Mouse (Mus musculus) layer of hippocampus, adult 9-11 months (tissue): ENCODE measurements around the gene Dnaaf5.

ENCODE experiments used
- DNase-seq: peaks from one replicate; pipeline ENCODE4 v3.0.0; 2022

Gene Dnaaf5

DNA sequence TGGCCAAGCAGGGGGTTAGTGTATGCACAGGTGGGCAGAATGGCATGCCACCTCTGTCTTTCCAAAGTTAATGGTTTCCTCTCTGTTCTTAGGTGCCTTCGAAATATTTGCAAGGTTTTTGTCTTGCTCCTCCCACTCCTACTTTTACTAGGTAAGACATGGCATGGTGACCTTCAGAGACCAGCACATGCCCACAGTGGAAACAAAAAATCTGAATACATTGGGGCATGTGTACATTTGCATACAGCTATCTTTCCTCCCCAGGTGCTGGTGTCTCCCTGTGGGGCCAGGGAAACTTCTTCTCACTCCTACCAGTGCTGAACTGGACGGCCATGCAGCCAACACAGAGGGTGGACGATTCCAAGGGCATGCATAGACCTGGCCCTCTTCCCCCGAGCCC lies 84.4 kb downstream of the Dnaaf5 start:
- no peak for DNase-seq
